ENCODE assay signal across 10 mouse cellular contexts in the genomic region with DNA sequence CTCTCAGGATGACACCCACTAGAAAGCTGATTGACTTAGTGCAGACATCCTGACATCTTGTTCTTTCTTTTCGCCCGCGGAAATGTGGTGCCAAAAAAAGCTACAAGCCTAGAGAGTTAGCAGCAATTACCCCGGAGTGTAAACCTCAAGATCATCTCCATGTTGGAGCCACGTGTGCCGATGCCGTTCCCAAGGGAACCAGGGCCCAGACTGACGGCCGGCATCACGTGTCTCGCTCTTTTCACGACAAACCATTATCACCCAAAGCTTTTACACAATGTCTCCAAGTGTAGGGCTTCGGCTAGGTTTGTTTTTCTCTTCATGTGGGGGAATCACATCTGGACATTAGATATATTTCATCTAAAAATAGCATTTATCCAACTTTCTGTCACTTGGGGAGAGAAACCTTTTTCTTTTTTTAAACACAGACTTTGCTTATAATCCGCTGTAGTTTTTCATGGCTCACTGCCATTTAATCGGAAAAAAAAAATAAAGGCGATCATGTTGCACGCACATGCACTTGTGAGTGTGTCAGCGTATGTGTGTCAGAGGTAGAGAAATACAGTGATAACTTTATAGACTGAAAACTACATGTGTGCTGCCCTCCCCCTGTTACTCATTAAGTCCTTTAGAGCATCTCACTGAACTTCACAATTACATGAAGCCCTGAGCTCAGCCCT. TPM values are rescaled to one million over a fixed set of nuclear protein-coding genes. Genes with fewer than 3 reads are reported as not detected.
DNase-seq lines count a peak whose midpoint lies in the region; ATAC-seq lines count a peak whose summit lies in the region.
"Had no signal": no experiment of that assay in that cellular context is flagged by ENCODE, and none has a peak within 500 bp of the region (broad histone marks: within the 10 kb centered on the region; RNA-seq: fewer than 3 reads in every experiment).

No protein-coding gene starts in this region.

- peak overlapping the region; percentile 22 for H3K4me2 ChIP-seq in limb, embryonic 15.5 days
- no peak overlapping the region for H3K4me2 ChIP-seq in intestine, embryonic 15.5 days (replicated peaks)
- H3K4me2 ChIP-seq: hindbrain, embryonic 13.5 days; liver, embryonic 15.5 days had no signal

- intact Hi-C loops in left cerebral cortex, postnatal 14 days (cut with DNase I): loop anchor here (5.0 kb wide), 2 partner anchors 73 to 97 kb away; no protein-coding TSS in a partner anchor

- no peak overlapping the region for H3K4me3 ChIP-seq in limb, embryonic 15.5 days
- H3K4me3 ChIP-seq in intestine, embryonic 15.5 days (replicated peaks): no peak overlapping the region
- H3K4me3 ChIP-seq: hindbrain, embryonic 13.5 days; liver, embryonic 15.5 days had no signal

- no peak overlapping the region for H3K9ac ChIP-seq in limb, embryonic 15.5 days
- no peak overlapping the region for H3K9ac ChIP-seq in intestine, embryonic 15.5 days
- H3K9ac ChIP-seq: hindbrain, embryonic 13.5 days; liver, embryonic 15.5 days had no signal

- H3K9me3 ChIP-seq in limb, embryonic 15.5 days: no peaks in the 10 kb centered on the region
- H3K9me3 ChIP-seq in intestine, embryonic 15.5 days: no peaks in the 10 kb centered on the region
- H3K9me3 ChIP-seq: hindbrain, embryonic 13.5 days; liver, embryonic 15.5 days had no signal

- no peak overlapping the region for H3K27ac ChIP-seq in limb, embryonic 15.5 days
- H3K27ac ChIP-seq in intestine, embryonic 15.5 days: no peak overlapping the region
- H3K27ac ChIP-seq: hindbrain, embryonic 13.5 days; liver, embryonic 15.5 days had no signal

- no peak for ATAC-seq in limb, embryonic 15.5 days (ENCODE audit: insufficient number of reproducible peaks, low FRiP score, low TSS enrichment, low read depth)
- no peak for ATAC-seq in intestine, embryonic 15.5 days
- no peak for ATAC-seq in erythroblast, adult 5-6 weeks (replicated peaks; ENCODE audit: low FRiP score, poor library complexity, severe bottlenecking)

- peak; percentile 33 to 55 for DNase-seq in frontal cortex, adult 2 months (ENCODE audit: extremely low spot score in 1 of 2, low spot score in 1 of 2)
- no peak for DNase-seq in frontal cortex, postnatal 14 days (ENCODE audit: low spot score in 2 of 2)
- peak; percentile 61 to 67 for DNase-seq in left cerebral cortex, postnatal 14 days (ENCODE audit: low spot score in 2 of 2)
- DNase-seq in left cerebral cortex, adult 8-10 months (ENCODE audit: low spot score in 2 of 2): no peak
- DNase-seq in brain, adult 2 months (ENCODE audit: low read depth, low spot score): peak; percentile 80

- no peaks in the 10 kb centered on the region for H3K36me3 ChIP-seq in limb, embryonic 15.5 days
- H3K36me3 ChIP-seq in intestine, embryonic 15.5 days: no peaks in the 10 kb centered on the region
- H3K36me3 ChIP-seq: hindbrain, embryonic 13.5 days; liver, embryonic 15.5 days had no signal

- 42% methylated on average over 18 of the region's 18 CpGs for WGBS in limb, embryonic 15.5 days
- 63% methylated on average over 18 of the region's 18 CpGs for WGBS in intestine, embryonic 15.5 days

- H3K27me3 ChIP-seq in limb, embryonic 15.5 days: no peaks in the 10 kb centered on the region
- H3K27me3 ChIP-seq in intestine, embryonic 15.5 days (replicated peaks): no peaks in the 10 kb centered on the region
- H3K27me3 ChIP-seq: liver, embryonic 15.5 days had no signal

- H3K4me1 ChIP-seq in limb, embryonic 15.5 days: peaks cover 23% of the 10 kb centered on the region; the same call in 1 of the 2 replicates
- peaks cover 9% of the 10 kb centered on the region for H3K4me1 ChIP-seq in intestine, embryonic 15.5 days (replicated peaks)
- H3K4me1 ChIP-seq: liver, embryonic 15.5 days had no signal

RNA-seq across cellular contexts. Expression of a gene that starts 39.2 kb away (rescaled TPM):
- 1.0 and 1.1 TPM in 2 replicates for polyA plus RNA-seq in frontal cortex, adult 2 months (2012; rRNA removed)
- total RNA-seq in left cerebral cortex, postnatal 14 days (2021): 1 to 10 TPM; 1.4 to 1.6 TPM
- 1 to 10 TPM; 3.2 to 4.1 (median 3.9) TPM for total RNA-seq in left cerebral cortex, adult 8-10 months (2022)
- not detected in 2 replicates for polyA plus RNA-seq in limb, embryonic 15.5 days (2015; fragmentation: Nextera tagmentation; extraction: Ambion mirVana)
- not detected in 2 replicates for polyA plus RNA-seq in intestine, embryonic 15.5 days (2015; fragmentation: Nextera tagmentation; extraction: Ambion mirVana)
- not detected in 2 replicates for total RNA-seq in erythroblast, adult 5-6 weeks (2015; ENCODE audit: low replicate concordance)
- not detected in 2 replicates for total RNA-seq in erythroblast, adult 5-6 weeks (2017; ENCODE audit: low replicate concordance)
- polyA plus RNA-seq: liver, embryonic 15.5 days had no signal

Comparison
In these comparisons a context has a peak if more than half of its experiments do, and no peak if none do; other contexts are left out.
1. DNase-seq: peak in frontal cortex, adult 2 months (2 of 2), left cerebral cortex, postnatal 14 days (2 of 2) and brain, adult 2 months (single experiment); none in frontal cortex, postnatal 14 days (0 of 2) and left cerebral cortex, adult 8-10 months (0 of 2).